Mouse (Mus musculus) adrenal gland, adult (tissue): ENCODE data around the gene Enox1.
"Not testable (repeated sequence)": the region's sequence is repeated elsewhere in the genome, so short reads cannot be mapped to it uniquely, and the experiment has no call there.

Source experiments
- DNase-seq, 2 experiments: peaks; one replicate each; pipeline ENCODE4 v3.0.0; 2022 to 2023; ENCODE audit warnings: low spot score in 1 of 2; ENCODE audit not compliant: inconsistent age in 2 of 2

Gene Enox1

DNA sequence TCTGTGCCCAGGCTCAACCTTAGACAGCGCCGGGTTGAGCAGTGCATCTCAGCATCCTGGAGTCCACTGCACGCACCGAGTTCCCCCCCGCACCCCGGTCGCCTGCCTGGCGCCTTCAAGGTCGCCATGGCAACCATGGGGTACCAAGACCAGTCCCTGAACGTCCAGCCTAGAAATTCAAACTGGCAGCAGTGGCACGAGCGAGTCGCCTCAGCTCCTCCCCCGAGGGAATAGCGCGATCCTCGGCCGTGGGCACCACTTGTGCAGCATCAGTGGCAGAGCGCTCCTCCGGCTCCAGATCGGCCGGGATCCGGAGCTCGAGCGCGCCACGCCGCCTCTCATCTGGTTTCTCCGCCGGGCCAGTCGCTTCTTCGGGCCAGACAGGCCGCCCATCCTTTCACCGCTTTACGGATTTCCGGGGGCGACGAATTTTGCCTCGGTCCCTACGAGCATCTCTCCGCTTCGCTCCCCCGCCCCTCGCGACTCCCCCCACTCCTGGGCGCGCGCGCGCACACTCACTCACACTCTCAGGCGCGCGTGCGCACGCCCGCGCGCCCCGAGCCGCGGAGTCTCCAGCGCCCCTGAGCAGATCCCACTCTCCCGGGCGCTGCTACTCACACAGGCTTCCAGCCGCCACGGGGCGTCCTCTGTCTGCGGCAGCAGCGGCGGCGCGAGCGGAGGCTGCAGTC lies at the start of gene Enox1:
TSS of gene Enox1 (plus strand) at position 542 of the 689 bp plus-strand sequence.
- peak; percentile 52 to 75 for DNase-seq

DNA sequence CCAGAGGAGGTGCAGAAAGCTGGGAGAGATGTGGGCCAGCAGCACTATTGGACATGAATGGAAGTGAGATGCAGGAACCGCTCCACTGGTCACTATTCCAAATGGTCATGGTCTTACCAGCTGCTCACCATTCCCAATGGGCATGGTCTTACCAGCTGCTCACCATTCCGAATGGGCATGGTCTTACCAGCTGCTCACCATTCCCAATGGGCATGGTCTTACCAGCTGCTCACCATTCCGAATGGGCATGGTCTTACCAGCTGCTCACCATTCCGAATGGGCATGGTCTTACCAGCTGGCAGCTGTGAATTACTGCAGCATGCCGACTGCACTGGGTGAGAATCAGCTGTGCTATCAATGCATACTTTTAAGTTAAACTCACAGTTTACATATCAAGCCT lies 45.9 kb upstream of the Enox1 start:
- DNase-seq: not testable (repeated sequence)

DNA sequence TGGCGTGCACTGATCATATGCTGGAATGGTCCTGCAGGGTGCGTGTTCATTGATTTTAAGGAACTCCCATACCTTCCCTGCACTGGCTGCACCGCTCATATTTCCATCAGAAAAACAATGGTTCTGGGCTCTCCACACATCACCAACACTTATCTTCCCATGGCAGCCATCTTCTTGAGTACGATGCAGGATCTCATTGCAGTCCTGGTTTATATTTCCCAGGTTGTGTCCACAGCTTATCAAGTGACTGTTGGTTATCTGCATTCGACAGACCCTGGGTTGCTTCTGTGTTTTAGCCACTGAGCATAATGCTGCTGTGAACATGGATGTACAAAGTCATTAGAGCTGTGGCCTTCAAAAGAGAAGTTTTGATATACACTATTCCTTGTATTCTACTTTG lies 26.0 kb upstream of the Enox1 start:
- no peak for DNase-seq

DNA sequence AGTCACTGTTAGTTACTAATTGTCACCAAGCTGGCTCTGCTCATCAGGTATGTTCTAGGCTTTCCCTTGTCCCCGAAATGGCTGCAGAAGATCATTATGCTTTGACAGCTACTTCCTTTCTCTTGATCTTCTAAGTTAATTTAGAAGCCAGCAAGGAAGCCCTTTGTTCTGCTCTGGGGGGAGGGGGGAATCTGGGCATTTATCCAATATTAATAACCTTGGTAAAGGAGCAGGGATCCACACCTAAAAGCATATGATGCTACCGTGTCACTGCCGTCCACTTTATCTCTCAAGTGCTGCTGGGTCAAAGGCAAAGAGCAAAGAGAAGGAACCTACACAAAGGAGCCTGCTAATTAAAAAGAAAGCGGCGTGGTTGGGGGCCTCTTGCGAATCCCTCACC lies 19.6 kb upstream of the Enox1 start:
- DNase-seq: no peak

DNA sequence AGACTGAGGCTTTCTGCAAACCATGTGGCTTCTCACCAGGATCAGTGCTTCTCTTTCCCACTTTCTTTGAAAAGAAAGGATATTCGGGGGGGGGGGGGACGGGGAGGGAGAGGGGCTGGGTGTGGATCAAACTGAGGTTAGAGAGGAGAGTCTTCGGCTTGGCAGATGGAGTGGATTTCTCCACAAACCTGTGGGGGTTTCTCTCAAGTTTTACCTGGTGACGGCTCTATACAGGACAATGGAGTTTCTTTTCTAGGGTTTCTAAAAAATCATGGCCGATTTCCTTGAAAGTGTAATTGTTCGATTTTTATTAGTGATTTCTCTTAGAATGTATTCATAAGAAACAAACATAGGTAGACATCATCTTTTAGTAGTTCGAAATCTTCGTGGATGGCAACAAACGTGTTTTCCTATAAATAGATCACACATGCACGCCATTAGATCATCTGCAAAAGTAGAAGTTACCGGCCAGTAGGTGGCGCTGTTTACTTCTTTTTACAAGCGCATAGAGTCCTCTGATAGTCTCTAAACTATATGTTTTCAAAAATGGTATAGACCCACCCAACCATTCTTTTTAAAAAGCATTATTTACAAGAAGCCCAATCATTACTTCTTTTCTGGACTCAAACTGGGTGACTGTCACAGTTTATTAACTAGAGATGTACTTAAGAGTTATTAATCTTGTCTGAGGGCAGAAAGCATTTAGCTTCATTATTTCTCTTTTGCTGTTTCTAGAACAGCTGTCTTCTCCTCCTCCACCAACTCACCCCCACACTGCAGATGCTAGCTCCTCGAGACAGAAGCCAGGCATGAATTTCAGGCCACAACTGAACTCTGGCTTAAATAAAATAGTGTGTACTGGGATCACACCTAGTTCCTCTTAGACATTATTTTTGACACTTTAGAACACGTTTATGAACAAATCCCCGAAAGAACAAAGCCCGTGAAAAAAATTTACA lies 15.0 kb upstream of the Enox1 start:
- peak; percentile 47 to 89 for DNase-seq

DNA sequence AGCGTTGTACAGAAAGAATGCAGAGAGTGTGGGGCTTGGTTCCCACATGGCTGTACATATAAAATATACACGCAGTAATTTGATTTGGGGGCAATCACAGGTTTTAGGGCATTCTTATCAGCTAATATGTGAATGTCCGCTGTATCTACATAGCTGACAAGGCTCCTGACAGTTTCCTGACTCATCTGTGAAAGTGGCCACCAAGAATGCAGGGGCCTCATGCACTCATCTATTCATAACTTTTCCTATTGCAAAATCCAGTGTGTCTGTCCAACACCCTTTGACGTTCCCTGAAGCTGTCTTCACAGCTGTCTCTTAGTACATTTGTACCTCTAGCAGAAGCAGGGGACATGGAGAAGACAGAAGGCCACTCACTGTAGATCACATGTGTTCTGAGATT lies 11.5 kb upstream of the Enox1 start:
- DNase-seq: no peak

DNA sequence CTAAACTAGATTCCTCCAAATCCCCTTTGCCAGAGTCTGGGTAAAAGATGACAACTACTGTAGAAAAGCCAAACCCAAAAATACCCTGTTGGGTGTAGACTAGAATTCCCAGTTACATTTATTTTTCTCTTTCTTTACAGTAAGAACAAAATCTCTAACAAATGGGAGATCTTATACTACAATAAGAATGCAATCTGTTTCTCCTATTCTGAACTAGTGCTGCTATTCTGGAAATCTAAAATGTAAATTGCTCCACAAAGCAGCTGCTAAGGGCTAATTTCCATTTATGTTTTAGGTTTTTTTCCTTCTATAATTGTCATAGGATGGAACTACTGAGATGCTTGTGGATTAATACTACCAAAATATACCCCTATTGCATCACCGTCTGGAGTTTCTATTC lies 8.9 kb upstream of the Enox1 start:
- DNase-seq: no peak

DNA sequence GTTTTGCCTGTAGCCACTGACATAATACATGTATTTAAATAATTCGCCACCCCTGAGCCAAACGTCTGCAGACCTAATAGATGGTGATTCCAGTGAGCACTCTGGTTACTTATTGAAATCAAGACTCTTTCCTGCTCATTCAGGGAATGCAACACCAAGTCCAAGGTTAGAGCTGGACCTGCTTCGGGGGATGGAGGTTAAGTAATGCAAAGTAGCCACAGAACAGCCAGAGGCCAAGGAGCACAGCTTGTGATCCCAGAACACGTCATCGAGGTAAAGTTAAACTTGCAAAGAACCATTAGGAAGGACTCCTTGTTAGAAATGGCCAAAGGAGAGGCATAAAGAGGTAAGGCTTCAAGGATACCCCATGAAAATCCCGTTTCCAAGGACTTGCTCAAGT lies 6.0 kb upstream of the Enox1 start:
- DNase-seq: no peak

DNA sequence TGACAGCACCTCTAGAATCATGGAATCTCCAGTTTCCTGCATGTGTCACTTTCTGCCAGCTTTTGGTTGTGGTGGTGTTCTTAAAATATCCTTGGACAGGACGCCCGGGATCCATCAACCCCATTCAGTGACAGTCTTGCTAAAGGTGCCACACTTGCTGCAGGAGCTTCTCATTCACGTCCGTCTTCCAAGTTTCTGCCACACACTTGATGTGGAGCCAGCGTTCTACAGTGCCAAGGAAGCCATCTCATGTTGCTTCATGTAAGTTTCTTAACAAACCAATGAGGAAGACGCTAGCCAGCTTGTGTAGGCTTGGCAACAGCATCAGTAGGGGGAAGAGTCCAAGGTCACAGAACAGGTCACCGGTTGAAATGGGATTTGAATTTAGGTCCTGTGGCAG lies 5.1 kb upstream of the Enox1 start:
- DNase-seq: no peak

DNA sequence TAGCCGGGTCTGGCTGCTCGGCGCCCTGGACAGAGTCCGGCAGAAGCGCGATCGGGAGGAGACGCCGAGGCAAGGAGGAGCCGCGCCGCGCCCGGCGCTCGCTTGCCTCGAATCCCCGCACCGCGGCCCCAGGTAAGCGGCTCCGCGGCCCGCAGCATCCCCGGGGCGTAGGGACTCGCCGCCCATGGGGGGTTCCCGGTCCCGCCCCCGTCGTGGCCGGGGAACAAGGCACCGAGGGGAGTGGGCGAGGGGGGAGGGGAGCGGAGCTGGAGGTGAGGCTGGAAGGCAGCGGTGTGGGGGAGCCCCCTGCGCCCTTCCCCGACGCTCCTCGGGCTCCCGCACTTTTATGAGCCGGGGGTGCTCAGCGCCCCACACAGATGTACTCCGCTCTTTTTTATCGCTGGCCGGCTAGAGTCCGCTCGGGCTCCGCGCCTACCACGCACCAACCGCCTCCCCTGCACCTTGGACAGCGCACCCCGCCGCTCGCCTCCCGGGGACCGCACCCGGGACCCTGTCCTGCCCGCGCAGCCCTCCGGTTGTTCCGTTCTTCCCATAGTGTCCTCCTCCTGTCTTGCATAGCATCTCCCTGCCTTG lies 445 bp downstream of the Enox1 start:
- peak in 1 of 2 experiments; percentile 38 for DNase-seq

DNA sequence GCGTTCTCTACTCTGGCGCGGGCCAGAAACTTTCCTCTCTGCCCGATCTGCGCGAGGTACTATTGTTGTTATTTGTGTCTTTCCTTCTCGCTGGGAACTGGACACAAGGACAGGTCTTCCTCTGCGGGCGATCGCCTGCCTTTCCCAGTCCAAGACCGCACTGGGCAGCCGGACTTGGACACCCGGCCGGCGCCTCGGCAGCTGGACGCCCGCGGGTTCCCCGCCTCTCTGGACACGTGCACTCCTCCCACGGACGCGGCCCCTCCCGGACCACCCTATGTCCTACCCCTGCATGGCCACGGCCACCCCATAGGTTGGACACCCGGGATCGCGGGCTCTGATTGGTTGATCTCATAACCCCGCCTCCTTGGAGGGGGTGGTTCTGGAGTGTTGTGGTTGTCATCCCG lies 945 bp downstream of the Enox1 start:
- DNase-seq: peak; percentile 68 to 80

DNA sequence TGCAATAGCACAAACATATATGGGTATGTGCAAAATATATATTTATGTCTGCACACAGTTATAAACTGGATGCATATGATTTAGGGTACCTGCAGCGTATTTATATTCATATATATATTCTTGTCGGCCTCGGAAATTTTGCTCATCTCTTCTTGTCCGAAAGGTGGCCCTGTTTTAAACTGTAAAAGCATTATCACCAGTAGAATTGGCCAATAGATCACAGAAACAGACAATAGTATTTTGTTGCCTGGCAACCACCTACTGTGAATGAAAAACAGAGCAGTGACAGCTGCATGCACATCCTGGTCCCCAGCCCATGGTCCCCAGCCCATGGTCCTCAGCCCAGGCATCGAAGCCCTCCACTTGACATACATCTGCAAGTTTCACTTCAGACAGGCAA lies 2.8 kb downstream of the Enox1 start:
- no peak for DNase-seq

DNA sequence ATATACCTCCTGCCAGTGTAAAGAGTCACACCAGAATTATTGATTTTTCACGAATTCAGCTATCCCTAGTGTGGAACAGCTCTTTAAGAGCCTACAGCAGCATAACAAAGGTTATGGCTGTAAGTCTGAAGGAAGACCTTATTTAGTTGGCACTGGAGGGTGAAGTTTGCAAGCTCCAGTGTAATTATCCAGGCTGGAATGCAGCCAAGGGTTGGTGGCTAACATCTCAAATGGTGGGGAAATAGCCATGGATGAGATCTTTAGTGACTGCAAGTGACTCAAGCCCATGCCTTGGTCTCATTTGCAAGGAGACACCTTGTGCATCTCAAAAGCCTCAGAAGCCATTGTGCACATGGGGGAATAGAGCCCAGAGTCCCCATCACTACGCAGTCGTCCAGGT lies 5.9 kb downstream of the Enox1 start:
- no peak for DNase-seq

DNA sequence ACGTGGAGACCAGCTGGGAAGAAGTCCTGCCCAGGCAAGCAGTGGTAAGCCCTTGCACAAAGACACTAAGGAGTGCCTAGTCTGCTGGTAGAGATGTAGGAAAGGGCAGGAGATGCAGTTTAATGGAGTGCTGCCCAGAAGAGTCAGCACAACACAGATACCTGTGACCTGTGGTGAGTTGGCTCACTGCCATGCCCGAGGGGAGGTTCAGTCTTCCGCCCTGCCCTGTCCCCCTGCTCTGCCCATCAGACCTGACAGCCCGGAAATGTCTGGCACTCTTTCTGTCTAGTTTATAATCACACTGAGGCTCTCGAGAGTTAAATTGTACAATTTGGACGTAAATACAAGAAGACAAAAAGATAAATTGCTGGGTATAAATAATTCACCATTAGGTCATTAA lies 7.8 kb downstream of the Enox1 start:
- DNase-seq: no peak

DNA sequence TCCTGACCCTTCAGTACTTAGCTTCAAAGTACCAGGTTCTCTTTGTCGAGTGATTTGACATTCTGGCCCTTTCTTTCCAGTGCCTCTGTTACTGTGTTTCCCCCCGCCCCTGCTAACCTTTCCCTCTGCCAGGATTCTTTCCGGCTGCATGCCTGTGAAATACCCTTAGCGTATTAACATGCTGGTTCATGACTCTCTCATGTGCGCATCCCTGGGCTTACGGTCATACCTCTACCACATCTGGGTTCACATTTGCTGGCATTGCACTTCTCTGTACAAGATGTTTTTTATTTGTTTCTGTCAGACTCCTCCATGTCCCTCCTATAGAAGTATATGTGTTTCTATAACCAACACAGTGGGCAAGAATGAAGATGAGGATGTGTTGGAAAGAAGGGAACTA lies 11.6 kb downstream of the Enox1 start:
- no peak for DNase-seq

DNA sequence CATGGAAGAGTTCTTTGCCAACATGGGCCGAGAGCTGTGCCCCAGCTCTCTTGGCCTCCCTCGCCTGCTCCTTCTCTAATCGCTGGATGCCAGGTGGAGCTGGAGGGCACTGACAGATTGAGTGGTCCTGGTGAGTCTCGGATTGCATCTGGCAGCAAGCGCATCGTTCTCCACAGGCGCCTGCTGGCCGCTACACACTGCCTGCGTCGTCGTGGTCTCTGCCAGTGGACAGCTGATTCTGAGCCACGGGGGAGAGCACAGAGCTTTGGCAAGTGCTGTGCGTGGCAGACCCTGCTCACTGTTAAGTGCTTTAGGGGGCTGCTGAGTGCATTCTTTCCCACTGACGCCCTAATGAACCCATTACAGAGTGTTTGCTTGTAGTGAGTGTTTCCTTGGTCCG lies 17.9 kb downstream of the Enox1 start:
- DNase-seq: no peak

DNA sequence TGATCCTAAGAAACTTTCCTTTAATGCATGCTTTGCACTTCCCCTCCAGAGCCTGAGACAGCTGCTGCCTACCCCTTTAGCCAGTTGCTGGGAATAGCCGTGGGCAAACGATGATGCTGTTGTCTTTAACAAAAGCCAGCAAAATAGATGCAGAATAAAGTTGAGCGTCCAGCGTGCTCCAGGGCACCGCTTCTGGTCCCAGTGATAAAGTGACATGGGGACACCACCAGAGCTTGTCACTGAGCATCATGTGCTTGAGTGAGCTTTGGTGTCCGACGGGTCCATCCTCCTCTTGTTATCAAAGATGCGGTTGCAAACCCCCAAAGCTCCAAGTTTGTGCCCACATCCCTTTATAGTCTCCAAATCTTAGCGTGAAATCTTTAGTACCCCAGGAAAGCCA lies 18.4 kb downstream of the Enox1 start:
- no peak for DNase-seq

DNA sequence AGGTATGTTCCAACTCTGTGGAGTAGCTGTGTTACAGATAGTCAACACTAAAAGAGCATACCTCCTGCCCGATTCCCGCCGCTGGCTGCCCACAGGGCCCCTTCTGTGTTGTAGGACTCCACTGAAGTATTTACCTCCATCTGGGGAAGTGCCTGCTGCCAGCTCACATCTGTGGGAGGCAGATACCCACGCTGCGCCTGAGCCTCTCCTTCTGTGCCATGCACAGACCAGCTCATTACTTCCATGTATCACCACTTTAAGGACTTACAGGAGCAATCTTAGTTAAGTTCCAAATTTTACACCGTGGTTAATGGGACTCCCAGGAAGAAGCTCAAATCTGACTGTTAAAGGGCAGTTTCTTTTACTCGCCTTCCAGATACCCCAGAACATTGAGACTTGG lies 23.7 kb downstream of the Enox1 start:
- DNase-seq: no peak

DNA sequence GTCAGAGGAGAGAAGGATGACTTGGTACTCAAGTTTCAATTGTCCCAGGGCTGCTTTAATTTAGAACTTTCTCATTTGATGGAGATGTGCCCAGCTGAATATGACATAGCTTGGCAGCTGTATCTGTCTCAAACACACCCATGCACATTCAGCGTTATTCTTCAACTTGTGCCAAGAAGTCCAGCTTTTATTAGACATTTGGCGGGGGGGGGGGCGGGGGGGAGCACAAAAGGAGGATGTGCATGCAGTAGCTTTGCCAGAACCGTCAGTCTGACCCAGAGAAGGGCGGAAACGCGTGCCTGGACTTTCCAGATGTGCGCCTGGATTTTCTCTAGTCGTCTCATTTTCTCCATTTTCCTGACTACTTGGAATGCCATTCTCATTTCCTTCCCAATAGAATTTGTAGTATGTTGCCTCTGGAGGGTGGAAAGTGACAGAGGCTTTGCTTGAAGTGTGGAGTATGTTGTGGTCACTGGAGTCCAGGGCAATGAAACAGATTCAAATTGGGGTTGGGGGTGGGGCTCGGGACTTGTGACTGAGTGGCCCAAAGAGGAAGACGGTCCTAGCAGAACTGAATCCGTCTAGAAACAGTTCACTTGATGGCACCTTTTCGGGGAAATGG lies 24.3 kb downstream of the Enox1 start:
- no peak for DNase-seq

DNA sequence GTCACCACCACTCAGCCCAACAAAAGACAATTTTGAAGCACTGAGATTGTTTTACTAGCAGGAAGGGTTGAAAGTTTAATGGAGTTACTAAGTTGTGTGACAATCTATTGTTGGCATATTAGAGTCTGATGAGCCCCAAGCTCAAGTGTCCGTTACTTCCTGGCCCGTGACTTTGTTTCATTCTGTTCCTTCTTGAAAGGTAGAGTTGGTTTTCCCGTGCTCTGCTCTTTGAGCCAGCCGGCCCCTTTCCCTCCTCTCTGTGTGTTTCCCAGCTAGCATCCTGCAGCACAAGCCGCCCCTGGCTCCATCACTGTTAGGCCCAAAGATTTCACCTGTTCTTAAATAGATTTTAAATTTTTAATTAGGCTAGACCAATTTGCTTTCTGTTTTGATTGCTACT lies 26.9 kb downstream of the Enox1 start:
- no peak for DNase-seq

DNA sequence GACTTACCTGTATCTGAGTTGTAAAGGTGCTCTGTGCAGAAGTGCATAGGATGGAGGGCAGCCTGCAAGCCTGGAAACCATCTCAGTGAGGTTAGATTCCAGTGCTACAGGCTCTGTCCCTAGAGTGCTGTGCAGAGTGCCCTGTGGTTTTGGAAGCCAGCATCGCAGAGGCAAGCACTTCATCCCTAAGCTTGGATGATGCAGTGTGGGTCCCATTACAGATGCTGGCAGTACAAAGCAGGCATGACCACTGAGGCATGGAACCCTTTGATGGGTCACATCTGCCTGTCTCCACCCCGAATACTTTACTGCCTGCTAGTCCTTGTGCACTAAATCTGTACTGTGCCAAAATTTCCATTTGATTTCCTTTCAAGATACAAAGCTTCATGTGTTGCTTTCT lies 33.6 kb downstream of the Enox1 start:
- no peak for DNase-seq
